11 mouse cellular contexts compared by ENCODE assay signal in the genomic region with DNA sequence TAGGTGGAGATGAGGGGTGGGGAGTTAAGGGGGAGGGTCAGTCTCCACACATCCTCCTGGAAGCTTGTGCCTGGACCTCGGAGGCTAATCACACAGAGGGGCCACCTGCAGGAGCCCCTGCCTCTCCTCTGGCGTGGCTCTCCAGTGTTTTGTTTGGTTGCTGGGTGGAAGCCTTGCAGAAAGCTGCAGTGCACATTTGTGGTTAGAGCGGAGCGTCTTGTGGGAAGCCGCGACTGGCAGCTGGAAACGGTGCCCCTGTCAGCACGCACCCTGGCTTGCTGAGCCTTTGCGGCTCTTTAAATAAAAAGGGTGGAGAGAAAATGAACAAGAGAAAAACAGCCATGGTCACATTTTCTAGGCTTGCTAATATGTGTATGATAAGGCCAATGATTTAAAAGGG.
DNase-seq lines count a peak whose midpoint lies in the region; ATAC-seq lines count a peak whose summit lies in the region.
"Had no signal": no experiment of that assay in that cellular context is flagged by ENCODE, and none has a peak within 500 bp of the region (broad histone marks: within the 10 kb centered on the region; RNA-seq: fewer than 3 reads in every experiment).

No protein-coding gene starts in this region.

- H3K27ac ChIP-seq in heart, embryonic 10.5 days = peak overlapping the region; percentile 57
- peak overlapping the region; percentile 2; the same call in 1 of the 2 replicates for H3K27ac ChIP-seq in midbrain, embryonic 16.5 days (ENCODE audit: low read length)
- no peak overlapping the region for H3K27ac ChIP-seq in midbrain, embryonic 15.5 days
- H3K27ac ChIP-seq: liver, embryonic 15.5 days had no signal

- H3K4me1 ChIP-seq in heart, embryonic 10.5 days = peaks cover 32% of the 10 kb centered on the region
- peaks cover 8% of the 10 kb centered on the region for H3K4me1 ChIP-seq in midbrain, embryonic 16.5 days (ENCODE audit: control insufficient read depth, insufficient read depth, low read length)
- H3K4me1 ChIP-seq in midbrain, embryonic 15.5 days = peaks cover 18% of the 10 kb centered on the region
- H3K4me1 ChIP-seq: liver, embryonic 15.5 days had no signal

- H3K9ac ChIP-seq in midbrain, embryonic 16.5 days (ENCODE audit: low read depth, low read length) = peak overlapping the region; percentile 20; the same call in 1 of the 2 replicates
- no peak overlapping the region for H3K9ac ChIP-seq in midbrain, embryonic 15.5 days
- H3K9ac ChIP-seq: liver, embryonic 15.5 days had no signal

- intact Hi-C loops in heart, postnatal 14 days (cut with DNase I) = no loop called here

- no peaks in the 10 kb centered on the region for H3K9me3 ChIP-seq in heart, embryonic 10.5 days
- no peaks in the 10 kb centered on the region for H3K9me3 ChIP-seq in midbrain, embryonic 16.5 days (replicated peaks; ENCODE audit: control insufficient read depth, low read length, poor library complexity, severe bottlenecking)
- H3K9me3 ChIP-seq in midbrain, embryonic 15.5 days = no peaks in the 10 kb centered on the region
- H3K9me3 ChIP-seq: liver, embryonic 15.5 days had no signal

- peaks cover 22% of the 10 kb centered on the region for H3K36me3 ChIP-seq in heart, embryonic 10.5 days
- H3K36me3 ChIP-seq in midbrain, embryonic 16.5 days (ENCODE audit: control insufficient read depth, insufficient read depth, low read length) = no peaks in the 10 kb centered on the region
- no peaks in the 10 kb centered on the region for H3K36me3 ChIP-seq in midbrain, embryonic 15.5 days (replicated peaks)
- H3K36me3 ChIP-seq: liver, embryonic 15.5 days had no signal

- no peak overlapping the region for H3K4me2 ChIP-seq in midbrain, embryonic 16.5 days (ENCODE audit: low read length)
- no peak overlapping the region for H3K4me2 ChIP-seq in midbrain, embryonic 15.5 days
- H3K4me2 ChIP-seq: liver, embryonic 15.5 days had no signal

- WGBS in heart, embryonic 10.5 days = 41% methylated on average over 9 of the region's 9 CpGs
- 45% methylated on average over 9 of the region's 9 CpGs for WGBS in midbrain, embryonic 16.5 days
- WGBS in midbrain, embryonic 15.5 days = 46% methylated on average over 9 of the region's 9 CpGs

- no peak for ATAC-seq in midbrain, embryonic 16.5 days
- no peak for ATAC-seq in midbrain, embryonic 15.5 days (replicated peaks)
- peak; percentile 24 to 55; a peak in 3 of 4 replicates for ATAC-seq in hematopoietic stem cell, adult 5-6 weeks (replicated peaks in 1 of 2; ENCODE audit: insufficient read depth in 1 of 2, low FRiP score in 2 of 2, low TSS enrichment in 1 of 2, low read depth in 1 of 2, poor library complexity in 2 of 2, severe bottlenecking in 2 of 2)

- H3K4me3 ChIP-seq in heart, embryonic 10.5 days = no peak overlapping the region
- no peak overlapping the region for H3K4me3 ChIP-seq in midbrain, embryonic 16.5 days (ENCODE audit: low read depth, low read length)
- no peak overlapping the region for H3K4me3 ChIP-seq in midbrain, embryonic 15.5 days
- H3K4me3 ChIP-seq: liver, embryonic 15.5 days had no signal

- no peaks in the 10 kb centered on the region for H3K27me3 ChIP-seq in heart, embryonic 10.5 days (ENCODE audit: insufficient read depth, poor library complexity, severe bottlenecking)
- no peaks in the 10 kb centered on the region; the same call in 1 of the 2 replicates for H3K27me3 ChIP-seq in midbrain, embryonic 16.5 days (ENCODE audit: control insufficient read depth, insufficient read depth, low read depth, low read length)
- H3K27me3 ChIP-seq in midbrain, embryonic 15.5 days (replicated peaks) = no peaks in the 10 kb centered on the region
- H3K27me3 ChIP-seq: CH12.LX; liver, embryonic 15.5 days had no signal

- no peak for DNase-seq in heart, embryonic 10.5 days (ENCODE audit: low spot score)
- no peak for DNase-seq in heart, postnatal 14 days
- peak; percentile 73 for DNase-seq in thymus, postnatal 14 days
- no peak for DNase-seq in urinary bladder, postnatal 14 days (ENCODE audit: low spot score)
- no peak for DNase-seq in adipocyte (ENCODE audit: low spot score)
- DNase-seq: layer of hippocampus, adult 9-11 months had no signal

Comparison
In these comparisons a context has a peak if more than half of its experiments do, and no peak if none do; other contexts are left out.
1. ATAC-seq: peak in hematopoietic stem cell, adult 5-6 weeks (2 of 2); none in midbrain, embryonic 16.5 days (single experiment) and midbrain, embryonic 15.5 days (single experiment).